Mouse (Mus musculus) olfactory bulb, adult 2 months (tissue): ENCODE data around the gene Myl7. TPM values are rescaled to one million over a fixed set of nuclear protein-coding genes. Genes with fewer than 3 reads are reported as not detected.
A peak's percentile ranks its signal among the peaks of the same experiment; 100 is the strongest.

ENCODE experiments used
- H3K27ac ChIP-seq: fragments of 200-500 bp; 2 replicates; pipeline ENCODE4 v1.5.1; 2012; ENCODE audit warnings: low read depth, low read length; ENCODE audit not compliant: insufficient read depth
- H3K4me1 ChIP-seq: fragments of 200-500 bp; 2 replicates; pipeline ENCODE4 v1.6.1; 2012; ENCODE audit warnings: low read length; ENCODE audit not compliant: control insufficient read depth, insufficient read depth
- H3K4me3 ChIP-seq: fragments of 200-500 bp; 2 replicates; pipeline ENCODE4 v1.5.1; 2012; ENCODE audit warnings: mild to moderate bottlenecking, low read depth, low read length, moderate library complexity; ENCODE audit not compliant: insufficient read depth
- CTCF ChIP-seq: fragments of 200-500 bp; IDR thresholded peaks from 2 replicates; pipeline ENCODE4 v1.5.1; 2012; ENCODE audit warnings: low read depth, mild to moderate bottlenecking, low read length, moderate library complexity; ENCODE audit not compliant: insufficient read depth
- POLR2A ChIP-seq: fragments of 200-500 bp; IDR thresholded peaks from 2 replicates; pipeline ENCODE4 v1.6.1; 2012; ENCODE audit warnings: mild to moderate bottlenecking, low read depth, low read length, moderate library complexity; ENCODE audit not compliant: insufficient read depth
- WGBS: fragments of 180-500 bp; shearing (Covaris S2); methylation state at CpG from one replicate; pipeline ENCODE4 v1.1.7; 2018; 5-methylcytosine and 5-hydroxymethylcytosine counted together
- polyA plus RNA-seq: library from polyadenylated mRNA; stranded (reverse); fragments of >200 nt; gene quantifications from 2 replicates; pipeline ENCODE4 v1.2.4, GENCODE M21; 2012; ENCODE audit warnings: low replicate concordance; ENCODE audit not compliant: missing spikeins, insufficient read depth, insufficient read length

Gene Myl7
- polyA plus RNA-seq, 1 experiment = not detected

DNA sequence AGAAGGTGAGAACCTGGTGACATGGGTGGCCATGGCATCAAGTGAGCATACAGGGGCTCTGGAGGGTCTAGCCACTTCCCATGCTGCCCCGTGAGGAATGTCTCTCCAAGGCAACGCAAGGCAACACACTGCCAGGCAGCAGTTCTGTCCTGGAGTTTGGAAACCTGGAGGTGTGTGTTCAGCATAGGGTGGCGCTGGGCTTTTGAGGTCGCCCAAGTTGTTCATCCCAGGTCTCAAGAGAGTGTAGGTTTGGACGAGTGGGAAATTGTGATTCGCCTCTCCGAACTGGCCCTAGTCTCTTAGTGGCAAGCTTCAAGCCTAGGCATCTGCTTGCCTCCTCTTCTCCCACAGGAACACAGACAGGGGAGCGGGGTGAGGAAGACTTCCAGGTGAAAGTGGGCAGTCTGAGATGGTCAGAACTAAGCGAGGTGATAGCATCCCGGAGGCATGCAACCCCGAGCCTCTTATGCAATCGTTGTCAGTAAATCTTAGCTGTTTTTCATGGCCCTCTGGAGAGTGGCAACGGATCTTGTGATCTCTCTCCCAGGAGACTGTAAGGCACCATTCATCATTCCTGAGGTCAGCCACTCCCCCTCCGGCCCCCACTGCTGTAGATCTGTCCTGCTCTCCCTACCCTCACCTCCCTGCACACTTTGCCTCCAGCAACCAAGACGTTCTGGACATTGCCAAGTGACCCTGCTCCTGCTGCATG lies 36.0 kb downstream of the Myl7 start:
- no peak for TF ChIP-seq POLR2A
- TF ChIP-seq CTCF = no peak
- Histone ChIP-seq H3K4me1 (peaks cover 26% of the 10 kb centered on the region), H3K27ac (no peak overlapping the region), H3K4me3 (no peak overlapping the region; the same call in 1 of the 2 replicates)
- WGBS = 63% methylated on average over 15 of the region's 15 CpGs

DNA sequence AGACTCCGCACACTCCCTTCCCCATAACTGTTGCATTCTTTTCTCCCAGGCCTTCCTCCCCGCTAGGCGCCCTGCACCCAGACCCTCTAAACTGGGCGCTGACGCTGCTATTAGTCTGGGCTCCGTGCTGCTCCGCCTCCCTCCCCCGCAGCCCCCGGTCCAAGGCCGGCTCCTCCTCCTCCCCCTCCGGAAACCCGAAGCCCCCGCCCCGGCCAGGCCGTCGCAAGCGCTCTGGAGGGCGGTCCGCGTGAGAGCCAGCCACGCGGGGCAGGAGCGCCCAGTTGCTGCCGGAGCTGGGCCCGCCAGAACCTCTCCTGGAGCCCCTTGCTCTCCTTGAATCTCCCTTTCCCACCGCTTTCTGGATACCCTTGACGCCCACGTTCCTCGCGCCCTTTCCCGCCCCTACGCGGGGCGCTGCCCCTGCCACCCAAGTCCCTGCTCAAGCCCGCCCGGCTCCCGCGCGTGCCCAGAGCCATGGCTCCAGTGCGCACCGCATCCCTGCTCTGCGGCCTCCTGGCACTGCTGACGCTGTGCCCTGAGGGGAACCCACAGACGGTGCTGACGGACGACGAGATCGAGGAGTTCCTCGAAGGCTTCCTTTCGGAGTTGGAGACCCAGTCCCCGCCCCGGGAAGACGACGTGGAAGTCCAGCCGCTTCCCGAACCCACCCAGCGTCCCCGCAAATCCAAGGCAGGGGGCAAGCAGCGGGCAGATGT lies 36.7 kb downstream of the Myl7 start, which contains the start of gene Aebp1:
Gene Aebp1 (plus strand): TSS at position 270 of the 716 bp plus-strand sequence.
- Histone ChIP-seq H3K4me1 (peaks cover 19% of the 10 kb centered on the region), H3K27ac (no peak within 1 kb of the TSS), H3K4me3 (peak within 1 kb of the TSS; percentile 34)
- no peak for TF ChIP-seq POLR2A
- WGBS = 7% methylated on average over 59 of the region's 59 CpGs

DNA sequence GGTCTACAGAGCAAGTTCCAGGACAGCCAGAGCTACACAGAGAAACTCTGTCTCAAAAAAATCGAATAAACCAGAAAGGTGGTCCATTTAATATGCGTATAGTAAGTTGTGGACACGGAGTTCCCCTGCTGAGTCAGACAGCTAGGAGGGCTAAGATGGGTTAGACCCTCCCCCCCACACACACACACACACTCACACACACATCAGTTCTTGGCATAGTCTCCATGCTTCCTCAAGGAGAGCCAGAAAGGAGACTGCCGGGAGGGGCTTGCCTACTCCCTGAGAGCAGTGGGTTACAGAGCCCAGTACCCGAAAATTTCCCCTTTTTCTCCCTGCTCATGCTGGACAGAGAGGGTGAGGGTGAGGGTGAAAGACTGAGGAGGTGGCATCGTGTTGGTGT lies 37.9 kb downstream of the Myl7 start:
- TF ChIP-seq POLR2A (no peak), CTCF (no peak)
- 48% methylated on average over 6 of the region's 6 CpGs for WGBS
- no peak overlapping the region for H3K27ac ChIP-seq
- peaks cover 23% of the 10 kb centered on the region for H3K4me1 ChIP-seq
- H3K4me3 ChIP-seq = no peak overlapping the region

DNA sequence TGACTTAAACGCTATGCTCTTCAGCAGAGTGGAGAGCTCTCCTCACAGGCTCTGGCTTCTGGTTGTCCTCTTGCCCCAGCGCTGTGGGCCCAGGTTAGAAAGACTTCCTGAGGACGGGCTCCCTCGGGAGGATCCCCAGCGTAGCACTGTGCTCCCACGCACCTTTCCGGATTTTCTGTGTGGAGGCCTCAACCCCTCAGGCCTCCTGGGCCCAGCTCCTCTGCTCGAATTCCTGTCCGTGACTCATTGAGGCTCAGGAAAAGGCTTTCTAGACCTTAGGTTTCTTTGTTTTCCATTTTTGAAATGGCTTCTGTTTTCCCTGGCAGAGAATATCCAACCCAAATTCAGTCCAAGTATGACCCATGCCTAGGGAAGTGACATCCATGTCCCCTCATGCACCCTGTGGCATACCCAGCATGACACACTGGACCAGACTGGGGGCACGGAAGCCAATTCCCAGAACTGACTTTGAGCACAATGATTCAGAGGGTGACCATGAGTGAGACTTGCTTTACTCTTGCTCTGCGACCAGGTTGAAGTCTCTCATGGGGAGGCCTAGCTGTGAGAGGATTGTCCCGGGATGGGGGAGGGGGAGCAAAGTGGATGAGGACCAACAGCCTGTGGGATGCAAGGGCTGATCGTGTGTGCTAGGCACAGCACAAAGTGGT lies 38.6 kb downstream of the Myl7 start:
- Histone ChIP-seq H3K4me1 (peaks cover 23% of the 10 kb centered on the region), H3K4me3 (no peak overlapping the region), H3K27ac (no peak overlapping the region)
- TF ChIP-seq CTCF (no peak), POLR2A (no peak)
- WGBS = 87% methylated on average over 13 of the region's 13 CpGs

DNA sequence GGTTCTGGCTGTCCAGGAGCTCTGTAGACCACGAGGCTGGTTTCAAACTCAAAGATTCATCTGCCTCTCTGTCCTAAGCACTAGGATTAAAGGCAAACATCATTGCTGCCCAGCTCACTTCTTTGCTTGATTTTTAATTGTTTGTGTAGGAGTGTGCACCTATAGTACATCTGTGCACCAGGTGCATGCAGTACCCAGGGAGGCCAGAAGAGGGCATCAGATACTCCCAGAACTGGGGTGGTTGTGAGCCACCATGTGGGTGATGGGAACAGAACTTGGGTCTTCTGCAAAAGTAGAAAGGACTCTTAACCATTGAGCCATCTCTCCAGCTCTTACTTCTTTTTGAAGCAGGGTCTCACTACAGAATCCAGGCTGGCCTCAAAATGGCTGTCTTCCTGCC lies 39.9 kb downstream of the Myl7 start:
- peaks cover 23% of the 10 kb centered on the region for H3K4me1 ChIP-seq
- 76% methylated on average over 1 of the region's 1 CpGs for WGBS

DNA sequence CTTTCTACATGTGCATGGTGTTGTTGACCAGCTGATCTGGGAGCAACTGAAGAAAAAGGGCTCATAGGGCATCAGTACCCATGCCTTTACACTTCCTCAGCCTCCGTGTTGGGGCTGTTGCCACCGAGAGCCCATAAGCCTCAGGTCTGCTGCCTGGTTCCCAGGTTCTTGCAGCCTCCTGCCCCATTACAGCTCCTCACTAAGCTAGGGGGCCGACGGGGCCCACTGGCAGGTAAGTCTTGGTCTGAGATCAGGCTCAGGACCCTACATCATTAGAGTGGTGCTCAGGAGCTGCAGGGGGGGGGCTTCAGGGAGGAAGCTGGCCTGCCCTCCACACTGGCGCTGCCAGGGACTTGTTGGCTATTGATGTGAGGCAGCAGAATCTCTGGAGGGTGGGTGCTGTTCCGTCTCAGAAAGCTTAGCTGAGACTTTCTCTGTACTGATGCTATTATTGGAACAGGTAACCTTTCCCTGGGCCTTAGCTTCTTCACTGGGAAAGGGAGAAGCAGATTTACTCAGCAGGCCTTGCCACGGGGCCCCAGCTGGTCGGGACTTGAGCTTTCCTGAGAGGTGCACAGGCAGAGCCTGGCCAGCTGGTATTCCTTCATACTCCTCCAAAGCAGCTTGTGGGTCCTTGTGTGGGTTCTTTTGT lies 42.0 kb downstream of the Myl7 start:
- H3K4me1 ChIP-seq = peaks cover 13% of the 10 kb centered on the region
- H3K27ac ChIP-seq = 0 out of 2 replicates have a peak overlapping the region, but pooled peaks have one; percentile 18
- no peak overlapping the region for H3K4me3 ChIP-seq
- no peak for TF ChIP-seq POLR2A
- no peak for TF ChIP-seq CTCF
- WGBS = 78% methylated on average over 8 of the region's 8 CpGs

More for the DNA sequence above, 39.9 kb downstream of the Myl7 start:
- Histone ChIP-seq H3K4me3 (no peak overlapping the region), H3K27ac (no peak overlapping the region)
- TF ChIP-seq CTCF (no peak), POLR2A (no peak)

DNA sequence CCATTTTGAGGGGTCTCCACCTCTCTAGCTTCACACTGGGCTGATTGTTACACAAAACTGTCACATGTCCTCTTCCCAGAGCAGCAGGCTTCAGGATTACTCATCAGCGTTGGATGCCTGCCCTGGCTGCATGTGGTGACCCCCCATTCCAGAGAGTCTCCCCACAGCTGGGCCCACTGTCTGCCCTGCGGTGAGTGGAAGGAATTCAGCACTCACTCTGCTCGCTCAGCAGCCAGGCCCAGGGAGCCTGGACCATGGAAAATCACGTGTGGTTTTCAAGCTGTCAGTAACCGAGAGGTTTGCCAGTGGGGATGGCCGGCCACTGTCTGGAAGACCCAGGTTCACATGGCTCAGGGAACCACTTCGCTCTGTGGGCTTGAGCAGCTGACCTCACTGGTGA lies 42.7 kb downstream of the Myl7 start:
- Histone ChIP-seq H3K27ac (0 out of 2 replicates have a peak overlapping the region, but pooled peaks have one; percentile 18), H3K4me3 (no peak overlapping the region), H3K4me1 (peaks cover 9% of the 10 kb centered on the region; the same call in 1 of the 2 replicates)
- TF ChIP-seq POLR2A = no peak
- no peak for TF ChIP-seq CTCF
- WGBS = 56% methylated on average over 7 of the region's 7 CpGs

DNA sequence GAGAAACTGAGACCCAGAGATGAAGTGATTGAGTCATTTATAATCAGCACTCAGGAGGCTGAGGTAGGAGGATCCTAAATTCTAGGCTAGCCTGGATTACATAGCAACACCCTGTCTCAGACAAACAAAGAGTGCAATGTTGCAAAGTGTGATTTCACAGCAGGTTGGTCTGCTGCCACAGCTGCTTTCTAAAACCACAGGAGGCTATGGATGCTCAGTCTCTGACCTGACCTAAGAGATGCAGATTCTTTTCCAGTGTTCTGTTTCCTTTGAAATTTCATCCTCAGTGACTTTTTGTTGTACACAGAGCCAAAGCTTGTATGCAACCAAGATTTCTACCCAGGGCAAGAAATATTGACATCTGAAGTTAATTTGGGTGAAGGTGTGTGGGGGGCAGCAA lies 43.1 kb downstream of the Myl7 start:
- no peak overlapping the region for H3K4me3 ChIP-seq
- 0 out of 2 replicates have a peak overlapping the region, but pooled peaks have one; percentile 16 for H3K27ac ChIP-seq
- H3K4me1 ChIP-seq = peaks cover 9% of the 10 kb centered on the region; the same call in 1 of the 2 replicates
- TF ChIP-seq CTCF (no peak), POLR2A (no peak)
